Comparison of ENCODE assay signal across 9 mouse cellular contexts in the genomic region with DNA sequence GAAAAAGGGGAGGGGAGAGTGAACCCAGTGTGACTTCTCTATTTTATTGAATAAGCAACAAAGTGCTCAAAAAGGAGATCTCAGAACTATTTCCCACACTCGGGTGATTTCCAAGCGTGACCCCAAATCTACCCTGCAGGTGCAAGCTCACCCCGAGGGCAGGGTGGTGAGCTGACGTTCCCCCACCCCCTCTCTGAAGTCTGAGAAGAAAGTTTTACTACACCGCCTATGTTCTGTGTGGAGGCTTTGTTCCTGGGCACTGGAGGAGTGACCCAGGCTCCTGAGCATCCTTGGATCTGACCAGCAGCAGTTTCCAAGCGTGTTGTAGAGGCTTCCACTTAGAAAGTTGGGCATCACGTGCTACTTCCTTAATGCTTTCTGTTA. TPM values are rescaled to one million over a fixed set of nuclear protein-coding genes. Genes with fewer than 3 reads are reported as not detected.
DNase-seq lines count a peak whose midpoint lies in the region; ATAC-seq lines count a peak whose summit lies in the region.
"Had no signal": no experiment of that assay in that cellular context is flagged by ENCODE, and none has a peak within 500 bp of the region (broad histone marks: within the 10 kb centered on the region; RNA-seq: fewer than 3 reads in every experiment).

No protein-coding gene starts in this region.

- no peak for ATAC-seq in heart, embryonic 11.5 days (replicated peaks; ENCODE audit: insufficient number of reproducible peaks, low FRiP score, low TSS enrichment)
- no peak for ATAC-seq in midbrain, embryonic 12.5 days (ENCODE audit: low FRiP score, low read depth)

- DNase-seq in heart, postnatal 25 days (ENCODE audit: low spot score), result no peak
- peak; percentile 90 for DNase-seq in A20 (ENCODE audit: low read depth, low spot score)
- no peak for DNase-seq in hindbrain, embryonic 10.5 days (ENCODE audit: low spot score)
- no peak for DNase-seq in adrenal gland, postnatal 36 days
- DNase-seq in gastrocnemius, adult 18-20 months (ENCODE audit: low spot score), result no peak
- DNase-seq in layer of hippocampus, adult 8-10 months (ENCODE audit: low spot score in 2 of 2), result no peak

- H3K27me3 ChIP-seq in heart, embryonic 11.5 days (ENCODE audit: control insufficient read depth, insufficient read depth, low read length), result peaks cover 13% of the 10 kb centered on the region
- peaks cover 33% of the 10 kb centered on the region for H3K27me3 ChIP-seq in hindbrain, embryonic 10.5 days (ENCODE audit: insufficient read depth, poor library complexity, severe bottlenecking)
- H3K27me3 ChIP-seq in midbrain, embryonic 12.5 days, result peaks cover 23% of the 10 kb centered on the region

- H3K9me3 ChIP-seq in heart, embryonic 11.5 days (replicated peaks; ENCODE audit: control insufficient read depth, low read length), result no peaks in the 10 kb centered on the region
- no peaks in the 10 kb centered on the region for H3K9me3 ChIP-seq in hindbrain, embryonic 10.5 days
- no peaks in the 10 kb centered on the region for H3K9me3 ChIP-seq in midbrain, embryonic 12.5 days

- H3K9ac ChIP-seq in heart, embryonic 11.5 days (ENCODE audit: low read depth, low read length), result no peak overlapping the region
- H3K9ac ChIP-seq in midbrain, embryonic 12.5 days (replicated peaks), result peak overlapping the region; percentile 67
- H3K9ac ChIP-seq: liver, embryonic 14.5 days had no signal

- H3K4me3 ChIP-seq in heart, embryonic 11.5 days (ENCODE audit: low read depth, low read length), result peak overlapping the region; percentile 46; the same call in 1 of the 2 replicates
- H3K4me3 ChIP-seq in hindbrain, embryonic 10.5 days, result peak overlapping the region; percentile 59
- peak overlapping the region; percentile 56 for H3K4me3 ChIP-seq in midbrain, embryonic 12.5 days

- intact Hi-C loops in heart, postnatal 25 days (cut with DNase I), result no loop called here

- no peaks in the 10 kb centered on the region for H3K4me1 ChIP-seq in heart, embryonic 11.5 days (ENCODE audit: control insufficient read depth, insufficient read depth, low read length)
- H3K4me1 ChIP-seq in hindbrain, embryonic 10.5 days (replicated peaks), result peaks cover 17% of the 10 kb centered on the region; the same call in 1 of the 2 replicates
- peaks cover 25% of the 10 kb centered on the region; the same call in 1 of the 2 replicates for H3K4me1 ChIP-seq in midbrain, embryonic 12.5 days

- H3K27ac ChIP-seq in heart, embryonic 11.5 days (ENCODE audit: low read depth, low read length), result no peak overlapping the region
- peak overlapping the region; percentile 82; the same call in 1 of the 2 replicates for H3K27ac ChIP-seq in hindbrain, embryonic 10.5 days
- no peak overlapping the region for H3K27ac ChIP-seq in midbrain, embryonic 12.5 days (replicated peaks)
- H3K27ac ChIP-seq: liver, embryonic 14.5 days had no signal

- no peaks in the 10 kb centered on the region for H3K36me3 ChIP-seq in heart, embryonic 11.5 days (ENCODE audit: control insufficient read depth, insufficient read depth, low read length)
- H3K36me3 ChIP-seq in hindbrain, embryonic 10.5 days, result no peaks in the 10 kb centered on the region
- no peaks in the 10 kb centered on the region for H3K36me3 ChIP-seq in midbrain, embryonic 12.5 days

- 26% methylated on average over 7 of the region's 7 CpGs for WGBS in heart, embryonic 11.5 days (ENCODE audit: insufficient replicate concordance)
- WGBS in hindbrain, embryonic 10.5 days, result 15% methylated on average over 7 of the region's 7 CpGs
- WGBS in midbrain, embryonic 12.5 days, result 12% methylated on average over 7 of the region's 7 CpGs

- peak overlapping the region; percentile 70 for H3K4me2 ChIP-seq in heart, embryonic 11.5 days
- H3K4me2 ChIP-seq in midbrain, embryonic 12.5 days (replicated peaks), result peak overlapping the region; percentile 83

RNA-seq across cellular contexts. Expression of gene Gpr156, which starts 0.5 kb away (rescaled TPM):
- polyA plus RNA-seq in heart, embryonic 11.5 days (2014; fragmentation: Nextera tagmentation; extraction: Ambion mirVana), result 0.66 and 0.87 TPM in 2 replicates
- not detected for total RNA-seq in heart, postnatal 25 days (2021)
- polyA plus RNA-seq in hindbrain, embryonic 10.5 days (2016; fragmentation: Nextera tagmentation; extraction: Ambion mirVana), result 2.1 and 4.5 TPM in 2 replicates
- 6.8 and 7.7 TPM in 2 replicates for polyA plus RNA-seq in midbrain, embryonic 12.5 days (2016; fragmentation: Nextera tagmentation; extraction: Ambion mirVana)
- total RNA-seq in adrenal gland, postnatal 36 days (2021), result under 1 TPM; 0.10 to 0.13 TPM
- not detected for total RNA-seq in gastrocnemius, adult 18-20 months (2021)
- 1 to 10 TPM in 1 of 4 experiments, under 1 TPM in 3; 0.50 to 1.4 (median 0.74) TPM for total RNA-seq in layer of hippocampus, adult 8-10 months (2022)

RNA-seq across cellular contexts. Expression of gene Lrrc58, which starts 48.6 kb away (rescaled TPM):
- polyA plus RNA-seq in heart, embryonic 11.5 days (2014; fragmentation: Nextera tagmentation; extraction: Ambion mirVana), result 41.6 and 42.9 TPM in 2 replicates
- total RNA-seq in heart, postnatal 25 days (2021), result 10 to 100 TPM; 64.0 to 70.1 TPM
- polyA plus RNA-seq in hindbrain, embryonic 10.5 days (2016; fragmentation: Nextera tagmentation; extraction: Ambion mirVana), result 44.7 and 54.0 TPM in 2 replicates
- polyA plus RNA-seq in midbrain, embryonic 12.5 days (2016; fragmentation: Nextera tagmentation; extraction: Ambion mirVana), result 53.8 and 59.2 TPM in 2 replicates
- 100 to 1,000 TPM; 196 to 310 TPM for total RNA-seq in adrenal gland, postnatal 36 days (2021)
- 10 to 100 TPM; 42.6 to 46.2 TPM for total RNA-seq in gastrocnemius, adult 18-20 months (2021)
- total RNA-seq in layer of hippocampus, adult 8-10 months (2022), result 10 to 100 TPM; 91.9 to 98.2 (median 96.2) TPM

RNA-seq across cellular contexts. Expression of gene Gm36028, which starts 55.9 kb away (rescaled TPM):
- 1.00 and 1.0 TPM in 2 replicates for polyA plus RNA-seq in heart, embryonic 11.5 days (2014; fragmentation: Nextera tagmentation; extraction: Ambion mirVana)
- under 1 TPM; 0.44 to 0.53 TPM for total RNA-seq in heart, postnatal 25 days (2021)
- polyA plus RNA-seq in hindbrain, embryonic 10.5 days (2016; fragmentation: Nextera tagmentation; extraction: Ambion mirVana), result 0.24 and 0.58 TPM in 2 replicates
- 0.27 and 0.63 TPM in 2 replicates for polyA plus RNA-seq in midbrain, embryonic 12.5 days (2016; fragmentation: Nextera tagmentation; extraction: Ambion mirVana)
- total RNA-seq in adrenal gland, postnatal 36 days (2021), result under 1 TPM in 1 of 2 experiments, not detected in 1; 0.49 TPM
- total RNA-seq in gastrocnemius, adult 18-20 months (2021), result not detected
- not detected for total RNA-seq in layer of hippocampus, adult 8-10 months (2022)
